Mouse (Mus musculus): ENCODE measurements around the gene Zbtb24. TPM values are rescaled to one million over a fixed set of nuclear protein-coding genes. Genes with fewer than 3 reads are reported as not detected.
"Not testable (repeated sequence)": the region's sequence is repeated elsewhere in the genome, so short reads cannot be mapped to it uniquely, and the experiment has no call there.

Zbtb24 gene
- 20.7 and 29.9 TPM in 2 replicates for total RNA-seq (2014; rRNA removed)
- polyA plus RNA-seq (2015; fragmentation: Nextera tagmentation; extraction: Ambion mirVana) = 13.2 and 15.5 TPM in 2 replicates

- WGBS = under 1% methylated on average over 49 of the region's 49 CpGs
- peak within 1 kb of the TSS; percentile 62 for H3K27ac ChIP-seq (ENCODE audit: low read depth, low read length)
- no peaks in the 10 kb centered on the region for H3K9me3 ChIP-seq (ENCODE audit: low read length)
- H3K27me3 ChIP-seq (ENCODE audit: insufficient read depth, low read length) = no peaks in the 10 kb centered on the region
- DNase-seq (peak; percentile 96), ATAC-seq (peak; percentile 97)
- no peak for TF ChIP-seq CTCF (IDR thresholded peaks at IDR 0.05; ENCODE audit: low read depth)
- H3K4me2 ChIP-seq (ENCODE audit: low read depth) = peak within 1 kb of the TSS; percentile 52
- peaks cover 17% of the 10 kb centered on the region; the same call in 1 of the 2 replicates for H3K36me3 ChIP-seq (ENCODE audit: insufficient read depth)
- H3K9ac ChIP-seq = peak within 1 kb of the TSS; percentile 80
- H3K4me1 ChIP-seq (ENCODE audit: insufficient read depth) = peaks cover 13% of the 10 kb centered on the region; the same call in 1 of the 2 replicates
- peak within 1 kb of the TSS; percentile 86 for H3K4me3 ChIP-seq (ENCODE audit: low read depth, low read length)
These were observed at the start of gene Zbtb24 for GRCm38 (mm10) chr10:41450137-41450670. Gene Zbtb24, plus strand, starts transcription at chr10:41450383.

DNA sequence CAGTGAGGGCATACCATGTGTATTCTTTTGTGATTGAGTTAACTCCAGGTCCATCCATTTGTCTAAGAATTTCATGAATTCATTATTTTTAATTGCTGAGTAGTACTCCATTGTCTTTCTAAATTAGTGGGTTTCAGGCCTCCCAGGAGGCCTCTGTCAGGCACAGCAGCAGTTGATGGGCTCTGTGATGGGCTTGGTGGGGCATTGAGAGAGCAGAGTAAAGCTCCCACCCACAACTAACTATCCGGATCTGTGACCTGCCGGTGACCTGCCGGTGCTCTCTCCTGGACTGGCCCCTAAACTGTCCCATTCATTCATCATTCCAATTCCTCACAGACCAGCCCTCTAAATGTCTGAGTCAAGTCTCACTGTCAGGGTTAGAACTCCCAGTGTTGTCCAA lies 49.1 kb upstream of the Zbtb24 start:
- no peak for ATAC-seq
- Histone ChIP-seq H3K4me1 (ENCODE audit: insufficient read depth) (no peaks in the 10 kb centered on the region), H3K27me3 (ENCODE audit: insufficient read depth, low read length) (no peaks in the 10 kb centered on the region), H3K27ac (ENCODE audit: low read depth, low read length) (no peak overlapping the region), H3K4me2 (ENCODE audit: low read depth) (no peak overlapping the region), H3K4me3 (ENCODE audit: low read depth, low read length) (no peak overlapping the region), H3K36me3 (ENCODE audit: insufficient read depth) (no peaks in the 10 kb centered on the region), H3K9ac (no peak overlapping the region), H3K9me3 (ENCODE audit: low read length) (no peaks in the 10 kb centered on the region)
- 86% methylated on average over 3 of the region's 3 CpGs for WGBS
- DNase-seq = no peak
- TF ChIP-seq CTCF (IDR thresholded peaks at IDR 0.05; ENCODE audit: low read depth) = no peak

DNA sequence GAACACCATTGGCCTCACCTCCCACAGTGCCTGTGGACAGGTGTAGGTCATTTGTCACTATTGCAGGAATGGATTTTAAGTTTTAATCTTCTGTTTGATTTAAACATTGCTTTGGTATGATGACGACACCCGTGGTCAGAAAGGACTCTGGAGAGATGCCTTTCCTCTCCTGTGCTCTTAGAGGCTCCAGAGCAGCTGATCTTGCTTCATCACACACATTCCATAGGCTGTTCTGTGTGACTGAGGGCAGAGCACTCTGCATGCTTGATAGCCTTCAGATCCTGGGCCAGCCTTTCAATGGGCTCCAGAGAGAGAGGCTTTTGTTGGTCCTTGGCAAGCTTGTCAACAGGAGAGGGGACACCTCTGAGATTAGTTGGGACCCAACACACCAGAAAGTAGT lies 46.8 kb upstream of the Zbtb24 start:
- no peak overlapping the region for H3K9ac ChIP-seq
- no peak for ATAC-seq
- no peaks in the 10 kb centered on the region for H3K4me1 ChIP-seq (ENCODE audit: insufficient read depth)
- no peaks in the 10 kb centered on the region for H3K27me3 ChIP-seq (ENCODE audit: insufficient read depth, low read length)
- no peaks in the 10 kb centered on the region for H3K36me3 ChIP-seq (ENCODE audit: insufficient read depth)
- no peak overlapping the region for H3K27ac ChIP-seq (ENCODE audit: low read depth, low read length)
- H3K9me3 ChIP-seq (ENCODE audit: low read length) = no peaks in the 10 kb centered on the region
- no peak overlapping the region for H3K4me2 ChIP-seq (ENCODE audit: low read depth)
- H3K4me3 ChIP-seq (ENCODE audit: low read depth, low read length) = no peak overlapping the region
- 73% methylated on average over 2 of the region's 2 CpGs for WGBS
- TF ChIP-seq CTCF (IDR thresholded peaks at IDR 0.05; ENCODE audit: low read depth) = no peak
- DNase-seq = no peak

GRCm38 (mm10) chr10:41403893-41404612 lies 46.1 kb upstream of the Zbtb24 start:
- no peaks in the 10 kb centered on the region for H3K9me3 ChIP-seq (ENCODE audit: low read length)
- no peak overlapping the region for H3K27ac ChIP-seq (ENCODE audit: low read depth, low read length)
- no peaks in the 10 kb centered on the region for H3K27me3 ChIP-seq (ENCODE audit: insufficient read depth, low read length)
- TF ChIP-seq CTCF (IDR thresholded peaks at IDR 0.05; ENCODE audit: low read depth) = peak; percentile 68
- no peak overlapping the region for H3K4me2 ChIP-seq (ENCODE audit: low read depth)
- WGBS = 37% methylated on average over 3 of the region's 3 CpGs
- peak; percentile 73 for DNase-seq
- no peaks in the 10 kb centered on the region for H3K36me3 ChIP-seq (ENCODE audit: insufficient read depth)
- no peak; the same call in 1 of the 2 replicates for ATAC-seq
- H3K4me1 ChIP-seq (ENCODE audit: insufficient read depth) = no peaks in the 10 kb centered on the region
- no peak overlapping the region for H3K9ac ChIP-seq
- no peak overlapping the region for H3K4me3 ChIP-seq (ENCODE audit: low read depth, low read length)

- not testable (repeated sequence) for H3K9ac ChIP-seq; ATAC-seq; H3K9me3 ChIP-seq (ENCODE audit: low read length); H3K4me3 ChIP-seq (ENCODE audit: low read depth, low read length); H3K27me3 ChIP-seq (ENCODE audit: insufficient read depth, low read length); DNase-seq; H3K36me3 ChIP-seq (ENCODE audit: insufficient read depth); H3K4me2 ChIP-seq (ENCODE audit: low read depth); H3K27ac ChIP-seq (ENCODE audit: low read depth, low read length); H3K4me1 ChIP-seq (ENCODE audit: insufficient read depth)
- WGBS = 93% methylated on average over 4 of the region's 4 CpGs
These were observed 40.0 kb upstream of the Zbtb24 start for GRCm38 (mm10) chr10:41410176-41410575.

GRCm38 (mm10) chr10:41410821-41411220 lies 39.4 kb upstream of the Zbtb24 start:
- 100% methylated on average over 1 of the region's 1 CpGs for WGBS
- H3K36me3 ChIP-seq (ENCODE audit: insufficient read depth); DNase-seq; ATAC-seq; H3K9ac ChIP-seq; H3K9me3 ChIP-seq (ENCODE audit: low read length); H3K27me3 ChIP-seq (ENCODE audit: insufficient read depth, low read length); H3K4me2 ChIP-seq (ENCODE audit: low read depth); H3K4me1 ChIP-seq (ENCODE audit: insufficient read depth); H3K27ac ChIP-seq (ENCODE audit: low read depth, low read length); H3K4me3 ChIP-seq (ENCODE audit: low read depth, low read length): not testable (repeated sequence)

- not testable (repeated sequence) for H3K27me3 ChIP-seq (ENCODE audit: insufficient read depth, low read length); H3K4me1 ChIP-seq (ENCODE audit: insufficient read depth); H3K4me2 ChIP-seq (ENCODE audit: low read depth); H3K9me3 ChIP-seq (ENCODE audit: low read length); ATAC-seq; DNase-seq; H3K9ac ChIP-seq; H3K4me3 ChIP-seq (ENCODE audit: low read depth, low read length); H3K27ac ChIP-seq (ENCODE audit: low read depth, low read length); H3K36me3 ChIP-seq (ENCODE audit: insufficient read depth)
- 90% methylated on average over 1 of the region's 1 CpGs for WGBS
These were observed 36.7 kb upstream of the Zbtb24 start for GRCm38 (mm10) chr10:41413471-41413870.

DNA sequence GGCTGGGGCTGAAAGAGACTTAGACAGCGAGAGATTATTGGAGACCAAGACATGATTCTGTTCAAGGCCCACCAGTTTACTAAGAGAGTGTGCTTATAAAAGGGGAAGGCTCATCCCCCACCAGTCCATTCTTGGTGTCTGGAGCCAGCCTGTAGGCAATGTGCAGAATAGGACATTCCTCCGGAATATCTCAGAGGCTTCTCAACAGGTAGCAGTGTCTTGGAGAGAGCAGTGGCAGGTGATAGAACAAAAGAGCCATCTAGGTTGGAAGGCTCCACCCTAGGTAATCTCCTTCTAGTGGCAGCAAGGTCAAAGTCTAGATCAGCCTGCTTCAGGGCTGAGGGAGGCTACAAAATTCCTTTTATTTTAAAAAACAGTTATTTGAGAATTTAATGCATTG lies 34.8 kb upstream of the Zbtb24 start:
- not testable (repeated sequence) for ATAC-seq; H3K4me3 ChIP-seq (ENCODE audit: low read depth, low read length); DNase-seq; H3K27me3 ChIP-seq (ENCODE audit: insufficient read depth, low read length); H3K4me2 ChIP-seq (ENCODE audit: low read depth); H3K9me3 ChIP-seq (ENCODE audit: low read length); H3K36me3 ChIP-seq (ENCODE audit: insufficient read depth); H3K27ac ChIP-seq (ENCODE audit: low read depth, low read length); H3K4me1 ChIP-seq (ENCODE audit: insufficient read depth); H3K9ac ChIP-seq
- WGBS = 89% methylated on average over 2 of the region's 2 CpGs
